ENCODE assay signal across 17 mouse cellular contexts in the genomic region with DNA sequence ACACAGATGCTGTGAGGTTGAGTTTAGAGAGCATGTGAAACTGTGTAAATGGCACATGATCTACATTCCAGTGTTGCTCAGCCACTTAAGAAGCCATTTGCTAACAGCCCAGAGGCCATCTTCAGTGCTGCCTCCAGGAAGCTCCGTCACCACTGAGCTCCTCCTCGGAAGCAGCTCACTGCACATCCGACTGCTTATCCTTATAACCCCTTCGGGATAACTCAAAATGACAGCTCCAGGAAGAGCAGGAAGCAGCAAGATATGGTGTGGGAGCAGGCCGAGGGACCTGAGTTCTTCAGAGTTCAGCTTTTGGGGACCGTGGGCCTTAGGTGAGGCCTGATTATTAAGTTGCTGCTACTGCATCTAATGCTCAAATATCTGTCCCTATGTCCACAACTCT. TPM values are rescaled to one million over a fixed set of nuclear protein-coding genes. Genes with fewer than 3 reads are reported as not detected.
"Had no signal": no experiment of that assay in that cellular context is flagged by ENCODE, and none has a peak within 500 bp of the region (broad histone marks: within the 10 kb centered on the region; RNA-seq: fewer than 3 reads in every experiment).

No protein-coding gene starts in this region.

- H3K27me3 ChIP-seq: intestine, embryonic 15.5 days; limb, embryonic 12.5 days; limb, embryonic 15.5 days; liver, embryonic 13.5 days; midbrain, embryonic 12.5 days; midbrain, embryonic 15.5 days; neural tube, embryonic 12.5 days; stomach, embryonic 15.5 days had no signal

- DNase-seq: kidney, adult 18-20 months; kidney, postnatal 25 days; left cerebral cortex, postnatal 4 days; liver, embryonic 13.5 days; lung, adult 18-20 months; right cerebral cortex, postnatal 25 days; spleen, adult 18-20 months; thymus, postnatal 25 days had no signal

- H3K9me3 ChIP-seq: intestine, embryonic 15.5 days; limb, embryonic 12.5 days; limb, embryonic 15.5 days; liver, embryonic 13.5 days; midbrain, embryonic 12.5 days; midbrain, embryonic 15.5 days; neural tube, embryonic 12.5 days; stomach, embryonic 15.5 days had no signal

- H3K4me1 ChIP-seq: intestine, embryonic 15.5 days; limb, embryonic 15.5 days; midbrain, embryonic 12.5 days; midbrain, embryonic 15.5 days; neural tube, embryonic 12.5 days; stomach, embryonic 15.5 days had no signal

- ATAC-seq: intestine, embryonic 15.5 days; lung, postnatal 0 days; midbrain, embryonic 15.5 days had no signal

- H3K36me3 ChIP-seq: intestine, embryonic 15.5 days; limb, embryonic 12.5 days; limb, embryonic 15.5 days; liver, embryonic 13.5 days; midbrain, embryonic 12.5 days; midbrain, embryonic 15.5 days; neural tube, embryonic 12.5 days; stomach, embryonic 15.5 days had no signal

- H3K4me2 ChIP-seq: intestine, embryonic 15.5 days; limb, embryonic 12.5 days; limb, embryonic 15.5 days; liver, embryonic 13.5 days; midbrain, embryonic 12.5 days; midbrain, embryonic 15.5 days; neural tube, embryonic 12.5 days; stomach, embryonic 15.5 days had no signal

- H3K27ac ChIP-seq: intestine, embryonic 15.5 days; limb, embryonic 12.5 days; limb, embryonic 15.5 days; liver, embryonic 13.5 days; macrophage; midbrain, embryonic 12.5 days; midbrain, embryonic 15.5 days; neural tube, embryonic 12.5 days; stomach, embryonic 15.5 days had no signal

- H3K9ac ChIP-seq: intestine, embryonic 15.5 days; limb, embryonic 12.5 days; limb, embryonic 15.5 days; liver, embryonic 13.5 days; midbrain, embryonic 12.5 days; midbrain, embryonic 15.5 days; neural tube, embryonic 12.5 days; stomach, embryonic 15.5 days had no signal

- H3K4me3 ChIP-seq: intestine, embryonic 15.5 days; limb, embryonic 12.5 days; limb, embryonic 15.5 days; liver, embryonic 13.5 days; midbrain, embryonic 12.5 days; midbrain, embryonic 15.5 days; neural tube, embryonic 12.5 days; stomach, embryonic 15.5 days had no signal

RNA-seq across cellular contexts. Expression of a gene that starts 27.8 kb away (rescaled TPM):
- polyA plus RNA-seq: limb, embryonic 12.5 days; liver, embryonic 13.5 days; macrophage had no signal
